23 mouse cellular contexts compared by ENCODE assay signal in the genomic region with DNA sequence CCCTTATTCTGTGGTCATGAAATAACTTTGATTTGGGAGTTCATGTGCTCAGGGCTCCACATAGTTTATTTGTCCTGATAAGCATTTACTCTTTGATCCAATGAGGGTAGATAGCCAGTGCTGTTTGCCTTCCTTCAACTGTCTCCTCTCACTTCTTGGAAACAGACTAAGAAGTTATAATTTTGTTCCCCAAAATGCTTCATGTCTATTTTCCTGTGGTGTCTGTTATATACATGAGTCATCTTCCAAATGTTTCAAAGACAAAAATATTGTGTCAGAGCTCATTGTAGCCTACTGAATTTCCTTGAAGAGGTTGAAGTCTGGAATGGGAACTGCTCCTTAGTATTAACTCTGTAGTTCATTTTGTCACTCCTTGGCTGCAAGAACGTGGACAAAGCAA.
"Had no signal": no experiment of that assay in that cellular context is flagged by ENCODE, and none has a peak within 500 bp of the region (broad histone marks: within the 10 kb centered on the region; RNA-seq: fewer than 3 reads in every experiment).

No protein-coding gene starts in this region.

- H3K4me1 ChIP-seq: hindbrain, embryonic 10.5 days; hindbrain, embryonic 12.5 days; intestine, embryonic 15.5 days; liver, embryonic 13.5 days; liver, embryonic 15.5 days had no signal

- DNase-seq: gastrocnemius, adult 2 months; gastrocnemius, postnatal 10 days; gastrocnemius, postnatal 25 days; heart, adult 18-20 months; heart, postnatal 10 days; heart, postnatal 4 days; kidney, adult 18-20 months; kidney, adult 8-10 months; kidney, postnatal 10 days; kidney, postnatal 25 days; liver; liver, embryonic 13.5 days; liver, postnatal 0 days had no signal

- H3K4me3 ChIP-seq: gastrocnemius, adult 2 months; hindbrain, embryonic 10.5 days; hindbrain, embryonic 12.5 days; intestine, embryonic 15.5 days; limb, embryonic 10.5 days; limb, embryonic 12.5 days; liver, embryonic 13.5 days; liver, embryonic 15.5 days had no signal

- ATAC-seq: hindbrain, embryonic 16.5 days; inflammation-experienced regulatory T-cells, adult 6 months; intestine, embryonic 15.5 days; intestine, postnatal 0 days; liver, postnatal 0 days had no signal

- H3K27ac ChIP-seq: gastrocnemius, adult 2 months; hindbrain, embryonic 10.5 days; hindbrain, embryonic 12.5 days; hindbrain, embryonic 14.5 days; intestine, embryonic 15.5 days; limb, embryonic 10.5 days; limb, embryonic 12.5 days; liver, embryonic 13.5 days; liver, embryonic 15.5 days had no signal
